Mouse (Mus musculus): ENCODE measurements around the gene Ankub1. TPM values are rescaled to one million over a fixed set of nuclear protein-coding genes. Genes with fewer than 3 reads are reported as not detected.

The Ankub1 gene
- polyA plus RNA-seq, 1 experiment from 2014 or later: not detected

GRCm38 (mm10) chr3:57626954-57627513 lies 65.6 kb downstream of the Ankub1 start:
- H3K4me3 ChIP-seq: no peak overlapping the region
- no peaks in the 10 kb centered on the region for H3K36me3 ChIP-seq
- no peak overlapping the region for H3K9ac ChIP-seq
- no peak overlapping the region for H3K4me2 ChIP-seq (replicated peaks)
- WGBS: 83% methylated on average over 11 of the region's 11 CpGs
- H3K27me3 ChIP-seq (replicated peaks): no peaks in the 10 kb centered on the region
- no peak overlapping the region for H3K27ac ChIP-seq
- no peak for ATAC-seq (ENCODE audit: low FRiP score, low read depth)
- H3K4me1 ChIP-seq: no peaks in the 10 kb centered on the region
- H3K9me3 ChIP-seq: no peaks in the 10 kb centered on the region

- H3K4me1 ChIP-seq: no peaks in the 10 kb centered on the region
- H3K27me3 ChIP-seq (replicated peaks): no peaks in the 10 kb centered on the region
- H3K36me3 ChIP-seq: no peaks in the 10 kb centered on the region
- no peak overlapping the region for H3K27ac ChIP-seq
- ATAC-seq (ENCODE audit: low FRiP score, low read depth): peak; percentile 75
- H3K9me3 ChIP-seq: no peaks in the 10 kb centered on the region
- peak overlapping the region; percentile 50 for H3K4me2 ChIP-seq (replicated peaks)
- WGBS: 24% methylated on average over 21 of the region's 21 CpGs
- H3K9ac ChIP-seq: no peak overlapping the region
- H3K4me3 ChIP-seq: no peak overlapping the region
Measured at GRCm38 (mm10) chr3:57625275-57625997, 67.2 kb downstream of the Ankub1 start.

GRCm38 (mm10) chr3:57619718-57620117 lies 72.9 kb downstream of the Ankub1 start:
- no peaks in the 10 kb centered on the region for H3K27me3 ChIP-seq (replicated peaks)
- ATAC-seq (ENCODE audit: low FRiP score, low read depth): no peak
- WGBS: 82% methylated on average over 4 of the region's 4 CpGs

GRCm38 (mm10) chr3:57615652-57616051 lies 76.9 kb downstream of the Ankub1 start:
- H3K9me3 ChIP-seq: no peaks in the 10 kb centered on the region
- WGBS: 90% methylated on average over 4 of the region's 4 CpGs
- H3K27me3 ChIP-seq (replicated peaks): no peaks in the 10 kb centered on the region
- no peak for ATAC-seq (ENCODE audit: low FRiP score, low read depth)
- H3K4me3 ChIP-seq: no peak overlapping the region
- H3K9ac ChIP-seq: no peak overlapping the region
- H3K4me2 ChIP-seq (replicated peaks): no peak overlapping the region
- no peaks in the 10 kb centered on the region for H3K36me3 ChIP-seq
- no peak overlapping the region for H3K27ac ChIP-seq
- H3K4me1 ChIP-seq: no peaks in the 10 kb centered on the region

More at GRCm38 (mm10) chr3:57619718-57620117, 72.9 kb downstream of the Ankub1 start:
- H3K9ac ChIP-seq: no peak overlapping the region
- H3K4me2 ChIP-seq (replicated peaks): no peak overlapping the region
- no peaks in the 10 kb centered on the region for H3K4me1 ChIP-seq
- no peaks in the 10 kb centered on the region for H3K9me3 ChIP-seq
- no peaks in the 10 kb centered on the region for H3K36me3 ChIP-seq
- H3K27ac ChIP-seq: no peak overlapping the region
- H3K4me3 ChIP-seq: no peak overlapping the region

- H3K4me2 ChIP-seq (replicated peaks): no peak overlapping the region
- no peaks in the 10 kb centered on the region for H3K36me3 ChIP-seq
- no peak overlapping the region for H3K4me3 ChIP-seq
- H3K9ac ChIP-seq: no peak overlapping the region
- no peaks in the 10 kb centered on the region for H3K9me3 ChIP-seq
- WGBS: 80% methylated on average over 3 of the region's 3 CpGs
- ATAC-seq (ENCODE audit: low FRiP score, low read depth): no peak
- no peak overlapping the region for H3K27ac ChIP-seq
- H3K27me3 ChIP-seq (replicated peaks): no peaks in the 10 kb centered on the region
- no peaks in the 10 kb centered on the region for H3K4me1 ChIP-seq
Measured at GRCm38 (mm10) chr3:57612430-57612997, 80.1 kb downstream of the Ankub1 start.

- no peak for ATAC-seq (ENCODE audit: low FRiP score, low read depth)
- Histone ChIP-seq H3K36me3 (no peaks in the 10 kb centered on the region), H3K4me2 (replicated peaks) (no peak overlapping the region), H3K4me1 (no peaks in the 10 kb centered on the region), H3K9ac (no peak overlapping the region), H3K4me3 (no peak overlapping the region), H3K27ac (no peak overlapping the region), H3K27me3 (replicated peaks) (no peaks in the 10 kb centered on the region), H3K9me3 (no peaks in the 10 kb centered on the region)
- WGBS: 74% methylated on average over 7 of the region's 7 CpGs
Measured at GRCm38 (mm10) chr3:57611776-57612175, 80.8 kb downstream of the Ankub1 start.

Small RNA genes within 50 kb of the gene (microRNA-seq; reads per million reads assigned to microRNA genes)
- gene Mir6377: not detected

Other genes starting within 250 kb of the Ankub1 start
- gene Wwtr1, start 116.9 kb downstream of the Ankub1 start, polyA plus RNA-seq (2016; fragmentation: Nextera tagmentation; extraction: Ambion mirVana): 11.0 and 12.9 TPM in 2 replicates
- gene Commd2, start 41.1 kb downstream of the Ankub1 start, polyA plus RNA-seq (2016; fragmentation: Nextera tagmentation; extraction: Ambion mirVana): 88.7 and 96.0 TPM in 2 replicates
- 55.0 and 57.6 TPM in 2 replicates for gene Rnf13, start 43.3 kb upstream of the Ankub1 start, polyA plus RNA-seq (2016; fragmentation: Nextera tagmentation; extraction: Ambion mirVana)
- gene Pfn2, start 155.3 kb upstream of the Ankub1 start, polyA plus RNA-seq (2016; fragmentation: Nextera tagmentation; extraction: Ambion mirVana): 363 and 374 TPM in 2 replicates

Measured in neural tube, embryonic 12.5 days (tissue).